Mouse (Mus musculus) CH12.LX (cell line): ENCODE measurements around the gene Ndufaf3. TPM values are rescaled to one million over a fixed set of nuclear protein-coding genes. Genes with fewer than 3 reads are reported as not detected.

Source experiments
- DNase-seq: peaks from one replicate; pipeline ENCODE4 v3.0.0-alpha.2; 2013; ENCODE audit errors: extremely low read depth
- H3K27ac ChIP-seq: 2 replicates; pipeline ENCODE4 v1.5.1; 2012; ENCODE audit warnings: low read depth, mild to moderate bottlenecking, control low read depth, moderate library complexity; ENCODE audit not compliant: insufficient read depth
- H3K27me3 ChIP-seq: replicated peaks from 2 replicates; pipeline ENCODE3; 2012; ENCODE audit warnings: inconsistent platforms
- H3K36me3 ChIP-seq, 2 experiments: replicated peaks in 1 of 2; 2 replicates each; pipeline versions ENCODE3 to v1.6.1; 2012; ENCODE audit warnings: inconsistent platforms in 1 of 2, low read length in 1 of 2, mild to moderate bottlenecking in 1 of 2, mixed read lengths in 1 of 2, moderate library complexity in 1 of 2; ENCODE audit not compliant: control insufficient read depth in 1 of 2, insufficient read depth in 1 of 2
- H3K4me1 ChIP-seq, 2 experiments: 2 replicates each; pipeline ENCODE4 v1.6.1; 2012; ENCODE audit warnings: inconsistent platforms in 1 of 2, moderate library complexity in 1 of 2; ENCODE audit not compliant: insufficient read depth in 2 of 2, control insufficient read depth in 1 of 2
- H3K4me2 ChIP-seq: 2 replicates; pipeline ENCODE4 v1.6.1; 2012; ENCODE audit warnings: low read depth, mild to moderate bottlenecking, control low read depth; ENCODE audit not compliant: poor library complexity, insufficient read depth, severe bottlenecking
- H3K4me3 ChIP-seq, 3 experiments: fragments of 150-350 bp in 1 of 3; sonication (generic) in 1 of 3; replicated peaks in 1 of 3; 2 replicates each; pipeline versions ENCODE3 to v1.5.1; 2011 to 2012; ENCODE audit warnings: low read depth in 2 of 3, low read length in 2 of 3, mild to moderate bottlenecking in 2 of 3, moderate library complexity in 2 of 3, control low read depth in 1 of 3, improper control_type of control experiment in 1 of 3, inconsistent platforms in 1 of 3, mixed read lengths in 1 of 3; ENCODE audit not compliant: poor library complexity in 1 of 3
- H3K79me2 ChIP-seq: replicated peaks from 2 replicates; pipeline ENCODE4 v1.6.1; 2012; ENCODE audit warnings: mild to moderate bottlenecking, moderate library complexity; ENCODE audit not compliant: control insufficient read depth, poor library complexity, insufficient read depth, severe bottlenecking; ENCODE audit errors: extremely low read depth
- H3K9ac ChIP-seq: 2 replicates; pipeline ENCODE4 v1.6.1; 2012; ENCODE audit warnings: low read depth, mild to moderate bottlenecking, control low read depth, moderate library complexity; ENCODE audit not compliant: insufficient read depth
- H3K9me3 ChIP-seq: replicated peaks from 2 replicates; pipeline ENCODE3; 2012; ENCODE audit warnings: low read length, inconsistent platforms, mixed read lengths
- BHLHE40 ChIP-seq: IDR thresholded peaks from 2 replicates; pipeline ENCODE4 v1.6.1; 2011; ENCODE audit warnings: mild to moderate bottlenecking, low read depth, low read length, improper control_type of control experiment
- CHD1 ChIP-seq: IDR thresholded peaks from 2 replicates; pipeline ENCODE4 v1.6.1; 2012; ENCODE audit warnings: low read depth, low read length, improper control_type of control experiment, inconsistent platforms
- CHD2 ChIP-seq: IDR thresholded peaks from 2 replicates; pipeline ENCODE4 v1.6.1; 2011; ENCODE audit warnings: low read length, improper control_type of control experiment
- CTCF ChIP-seq, 2 experiments: IDR thresholded peaks in 1 of 2; conservative IDR thresholded peaks in 1 of 2; 2 replicates each; pipeline ENCODE4 v1.5.1; 2011 to 2012; ENCODE audit warnings: low read depth in 2 of 2, low read length in 2 of 2, improper control_type of control experiment in 1 of 2, inconsistent platforms in 1 of 2, mild to moderate bottlenecking in 1 of 2, moderate library complexity in 1 of 2
- E2F4 ChIP-seq: IDR thresholded peaks from 2 replicates; pipeline ENCODE4 v1.6.1; 2011; ENCODE audit warnings: low read depth, low read length, improper control_type of control experiment; ENCODE audit not compliant: insufficient replicate concordance
- ELF1 ChIP-seq: IDR thresholded peaks from 2 replicates; pipeline ENCODE4 v1.6.1; 2014; ENCODE audit warnings: low read depth, mild to moderate bottlenecking, inconsistent platforms, low read length, improper control_type of control experiment
- IRF4 ChIP-seq: IDR thresholded peaks from 2 replicates; pipeline ENCODE4 v1.6.1; 2014; ENCODE audit warnings: low read depth, mild to moderate bottlenecking, inconsistent platforms, low read length, improper control_type of control experiment
- KAT2A ChIP-seq: IDR thresholded peaks from 2 replicates; pipeline ENCODE4 v1.6.1; 2012; ENCODE audit warnings: low read length, improper control_type of control experiment, inconsistent platforms; ENCODE audit not compliant: insufficient replicate concordance
- MAFK ChIP-seq: IDR thresholded peaks from 2 replicates; pipeline ENCODE4 v1.6.1; 2011; ENCODE audit warnings: low read length, improper control_type of control experiment; ENCODE audit not compliant: insufficient replicate concordance
- MAX ChIP-seq: IDR thresholded peaks from 2 replicates; pipeline ENCODE4 v1.6.1; 2011; ENCODE audit warnings: low read length, improper control_type of control experiment
- MEF2A ChIP-seq: IDR thresholded peaks from 2 replicates; pipeline ENCODE4 v1.6.1; 2014; ENCODE audit warnings: low read depth, mild to moderate bottlenecking, inconsistent platforms, low read length, improper control_type of control experiment, borderline replicate concordance
- NELFE ChIP-seq: IDR thresholded peaks from 2 replicates; pipeline ENCODE4 v1.6.1; 2011; ENCODE audit warnings: low read depth, low read length, improper control_type of control experiment
- PAX5 ChIP-seq: IDR thresholded peaks from 2 replicates; pipeline ENCODE4 v1.6.1; 2012; ENCODE audit warnings: low read length, inconsistent platforms, mixed read lengths
- POLR2A ChIP-seq: IDR thresholded peaks from 2 replicates; pipeline ENCODE4 v1.6.1; 2011; ENCODE audit warnings: low read depth, mild to moderate bottlenecking, improper control_type of control experiment, low read length
- RAD21 ChIP-seq: IDR thresholded peaks from 2 replicates; pipeline ENCODE4 v1.6.1; 2011; ENCODE audit warnings: low read depth, mild to moderate bottlenecking, low read length, improper control_type of control experiment, moderate library complexity
- RCOR1 ChIP-seq: conservative IDR thresholded peaks from 2 replicates; pipeline ENCODE4 v1.6.1; 2012; ENCODE audit warnings: low read depth, mild to moderate bottlenecking, inconsistent platforms, low read length, improper control_type of control experiment
- SIN3A ChIP-seq: IDR thresholded peaks from 2 replicates; pipeline ENCODE4 v1.6.1; 2012; ENCODE audit warnings: low read length, improper control_type of control experiment, inconsistent platforms
- TBP ChIP-seq: conservative IDR thresholded peaks from 2 replicates; pipeline ENCODE4 v1.6.1; 2011; ENCODE audit warnings: low read depth, low read length, improper control_type of control experiment
- TCF12 ChIP-seq: IDR thresholded peaks from 2 replicates; pipeline ENCODE4 v1.6.1; 2014; ENCODE audit warnings: low read depth, mild to moderate bottlenecking, inconsistent platforms, low read length, improper control_type of control experiment
- UBTF ChIP-seq: IDR thresholded peaks from 2 replicates; pipeline ENCODE4 v1.6.1; 2012; ENCODE audit warnings: low read depth, mild to moderate bottlenecking, inconsistent platforms, low read length, improper control_type of control experiment, moderate library complexity
- USF2 ChIP-seq: conservative IDR thresholded peaks from 2 replicates; pipeline ENCODE4 v1.6.1; 2011; ENCODE audit warnings: low read depth, low read length, improper control_type of control experiment
- ZC3H11A ChIP-seq: IDR thresholded peaks from 2 replicates; pipeline ENCODE4 v1.6.1; 2012; ENCODE audit warnings: low read depth, mild to moderate bottlenecking, inconsistent platforms, low read length, improper control_type of control experiment
- ZMIZ1 ChIP-seq: IDR thresholded peaks from 2 replicates; pipeline ENCODE4 v1.6.1; 2012; ENCODE audit warnings: low read depth, mild to moderate bottlenecking, inconsistent platforms, low read length, improper control_type of control experiment
- ZNF384 ChIP-seq: IDR thresholded peaks from 2 replicates; pipeline ENCODE4 v1.6.1; 2012; ENCODE audit warnings: low read depth, low read length, improper control_type of control experiment, inconsistent platforms
- dilution Hi-C: fragments of 300-500 bp; cut with MboI; formaldehyde crosslinking; loops from 2 replicates; pipeline ENCODE4 v1.14.3; 2020; ENCODE audit warnings: low sequenced_read_pairs; ENCODE audit not compliant: extremely low pct_unique_long_range_greater_than_20kb, extremely low pct_ligation_motif_present
- in situ Hi-C: fragments of 300-500 bp; cut with MboI; formaldehyde crosslinking; loops from 3 replicates; pipeline ENCODE4 v1.14.3; 2019; ENCODE audit warnings: low sequenced_read_pairs, low pct_ligation_motif_present, low pct_unique_long_range_greater_than_20kb, mixed read lengths
- polyA plus RNA-seq: library from polyadenylated mRNA; unstranded; fragments of >175 nt; gene quantifications from 2 replicates; pipeline ENCODE4 v1.2.1, GENCODE M21; 2012; ENCODE audit warnings: low read depth; ENCODE audit not compliant: insufficient read length
- total RNA-seq, 2 experiments: library from RNA; depleted of rRNA; stranded (reverse); fragments of 300-350 nt in 1 of 2; fragments of >200 nt in 1 of 2; gene quantifications; 2 replicates each; pipeline ENCODE4 v1.2.3; 2012 to 2014

Ndufaf3 gene
- total and polyA plus RNA-seq, 3 experiments, result 15.7 to 27.2 (median 25.7) TPM

DNA sequence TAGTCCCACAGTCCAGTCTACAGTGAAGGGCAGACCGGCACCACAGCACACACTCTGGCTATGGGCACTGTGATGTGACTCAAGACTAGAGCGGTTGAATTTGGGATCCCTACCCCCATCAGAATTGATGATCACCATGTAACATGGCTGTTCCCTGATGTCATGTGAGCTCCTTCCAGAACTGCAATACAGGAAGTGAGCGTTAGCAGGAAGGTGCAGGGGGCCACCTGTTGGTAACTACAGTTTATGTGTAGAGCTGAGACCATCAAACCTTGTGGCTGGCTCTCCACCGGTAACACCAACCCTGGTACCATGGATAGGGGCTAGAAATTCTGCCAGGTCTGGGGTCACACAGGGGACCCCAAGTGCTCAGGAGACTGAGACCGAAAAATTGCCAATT, 22.0 kb upstream of the Ndufaf3 start:
- Histone ChIP-seq H3K4me2 (no peak overlapping the region), H3K79me2 (no peaks in the 10 kb centered on the region; the same call in 1 of the 2 replicates), H3K9me3 (no peaks in the 10 kb centered on the region), H3K27ac (no peak overlapping the region), H3K4me1 (peaks cover 4 to 18% of the 10 kb centered on the region in 2 experiments), H3K27me3 (no peaks in the 10 kb centered on the region), H3K4me3 (no peak overlapping the region), H3K36me3 (peaks cover 9 to 70% of the 10 kb centered on the region in 2 experiments), H3K9ac (no peak overlapping the region)
- TF ChIP-seq ZMIZ1 (no peak), ZC3H11A (no peak), KAT2A (no peak), MAFK (no peak), RCOR1 (no peak), NELFE (no peak), IRF4 (no peak), BHLHE40 (no peak), RAD21 (peak; percentile 28), CTCF (conservative IDR thresholded peaks at IDR 0.05 in 1 of 2, IDR thresholded peaks at IDR 0.05 in 1 of 2; ENCODE audit: low read depth in 2 of 2, low read length in 2 of 2) (peak in 1 of 2 experiments; percentile 36; a peak in 2 of 4 replicates), ELF1 (peak; percentile 79), UBTF (no peak), POLR2A (no peak), TBP (no peak)
- in situ Hi-C loops, result no loop called here
- dilution Hi-C loops, result no loop called here
- DNase-seq, result peak; percentile 45

- TF ChIP-seq UBTF (no peak), USF2 (no peak), NELFE (no peak), ZNF384 (no peak), TCF12 (no peak), RAD21 (no peak), CHD1 (no peak), PAX5 (no peak), E2F4 (no peak), SIN3A (no peak), MEF2A (no peak), IRF4 (no peak), MAFK (no peak), POLR2A (no peak), MAX (no peak), CHD2 (no peak), BHLHE40 (no peak), ELF1 (no peak)
- TF ChIP-seq, all 38 proteins: peak for 0
- DNase-seq, result no peak
- in situ Hi-C loops, result no loop called here
Observed at GRCm38 (mm10) chr9:108587571-108588180, 20.4 kb upstream of the Ndufaf3 start.

More at GRCm38 (mm10) chr9:108587571-108588180, 20.4 kb upstream of the Ndufaf3 start:
- no peak overlapping the region for H3K4me3 ChIP-seq
- no peaks in the 10 kb centered on the region; the same call in 1 of the 2 replicates for H3K79me2 ChIP-seq
- no peaks in the 10 kb centered on the region for H3K27me3 ChIP-seq
- H3K27ac ChIP-seq, result no peak overlapping the region
- H3K36me3 ChIP-seq, result peaks cover 7 to 72% of the 10 kb centered on the region in 2 experiments
- H3K4me2 ChIP-seq, result no peak overlapping the region
- H3K4me1 ChIP-seq, result peaks cover 7 to 28% of the 10 kb centered on the region in 2 experiments
- H3K9ac ChIP-seq, result no peak overlapping the region
- dilution Hi-C loops, result no loop called here
- H3K9me3 ChIP-seq, result no peaks in the 10 kb centered on the region
